Mouse (Mus musculus) midbrain, embryonic 10.5 days (tissue): ENCODE data around the gene Zbtb45. TPM values are rescaled to one million over a fixed set of nuclear protein-coding genes. Genes with fewer than 3 reads are reported as not detected.

Source experiments
- polyA plus RNA-seq: library from polyadenylated mRNA; unstranded; fragments of >200 nt; fragmentation: Nextera tagmentation; extraction: Ambion mirVana; gene quantifications from 2 replicates; pipeline ENCODE4 v1.2.1, GENCODE M21; 2016

The Zbtb45 gene
- polyA plus RNA-seq, 1 experiment from 2014 or later = 32.7 TPM

Other genes with a start within 250 kb of the Zbtb45 start
- 10.4 and 13.7 TPM in 2 replicates for gene Zscan18, start 206.4 kb downstream of the Zbtb45 start, polyA plus RNA-seq
- 17.3 and 20.4 TPM in 2 replicates for gene Zfp329, start 191.2 kb downstream of the Zbtb45 start, polyA plus RNA-seq
- 28.3 and 34.0 TPM in 2 replicates for gene Zfp110, start 175.3 kb downstream of the Zbtb45 start, polyA plus RNA-seq
- gene Zfp128, start 128.9 kb downstream of the Zbtb45 start, polyA plus RNA-seq = 5.5 and 5.7 TPM in 2 replicates
- 16.3 and 17.7 TPM in 2 replicates for gene Zscan22, start 112.2 kb downstream of the Zbtb45 start, polyA plus RNA-seq
- 886 and 1,011 TPM in 2 replicates for gene Rps5, start 87.7 kb downstream of the Zbtb45 start, polyA plus RNA-seq
- gene Rnf225, start 82.6 kb downstream of the Zbtb45 start, polyA plus RNA-seq = 0.47 and 0.83 TPM in 2 replicates
- 11.4 and 13.2 TPM in 2 replicates for gene Zfp324, start 44.2 kb downstream of the Zbtb45 start, polyA plus RNA-seq
- 18.0 and 19.4 TPM in 2 replicates for gene Zfp446, start 32.2 kb downstream of the Zbtb45 start, polyA plus RNA-seq
- 0.05 and 0.07 TPM in 2 replicates for gene Slc27a5, start 11.8 kb downstream of the Zbtb45 start, polyA plus RNA-seq
- gene Trim28, start 10.9 kb downstream of the Zbtb45 start, polyA plus RNA-seq = 349 and 398 TPM in 2 replicates
- gene Chmp2a, start 24.8 kb upstream of the Zbtb45 start, polyA plus RNA-seq = 113 and 133 TPM in 2 replicates
- gene Ube2m, start 28.2 kb upstream of the Zbtb45 start, polyA plus RNA-seq = 84.5 and 103 TPM in 2 replicates
- gene Mzf1, start 44.7 kb upstream of the Zbtb45 start, polyA plus RNA-seq = 3.3 and 4.5 TPM in 2 replicates
- gene Vmn1r85, start 85.1 kb upstream of the Zbtb45 start, polyA plus RNA-seq = not detected in 2 replicates
- not detected in 2 replicates for gene Vmn1r86, start 109.9 kb upstream of the Zbtb45 start, polyA plus RNA-seq
- not detected in 2 replicates for gene Vmn1r87, start 130.1 kb upstream of the Zbtb45 start, polyA plus RNA-seq
- gene Vmn1r88, start 149.5 kb upstream of the Zbtb45 start, polyA plus RNA-seq = 0.02 TPM in 1 of 2 replicates, not detected in the other
- gene Vmn1r89, start 203.0 kb upstream of the Zbtb45 start, polyA plus RNA-seq = not detected in 2 replicates